Mouse (Mus musculus): ENCODE results near the gene Sgca.

Sgca gene

GRCm38 (mm10) chr11:95001584-95002347 lies 25.6 kb upstream of the Sgca start:
- no peak for DNase-seq (ENCODE audit: low spot score)

- no peak for DNase-seq (ENCODE audit: low spot score)
Measured at GRCm38 (mm10) chr11:95001058-95001457, 24.9 kb upstream of the Sgca start.

- DNase-seq (ENCODE audit: low spot score): no peak
Measured at GRCm38 (mm10) chr11:95000548-95000947, 24.4 kb upstream of the Sgca start.

- DNase-seq (ENCODE audit: low spot score): no peak
Measured at GRCm38 (mm10) chr11:95000128-95000527, 24.0 kb upstream of the Sgca start.

- DNase-seq (ENCODE audit: low spot score): no peak
Measured at GRCm38 (mm10) chr11:94998041-94998531, 22.0 kb upstream of the Sgca start.

- DNase-seq (ENCODE audit: low spot score): no peak
Measured at GRCm38 (mm10) chr11:94997596-94997995, 21.5 kb upstream of the Sgca start.

GRCm38 (mm10) chr11:94996984-94997383 lies 20.9 kb upstream of the Sgca start:
- no peak for DNase-seq (ENCODE audit: low spot score)

- DNase-seq (ENCODE audit: low spot score): no peak
Measured at GRCm38 (mm10) chr11:94996101-94996500, 20.0 kb upstream of the Sgca start.

- no peak for DNase-seq (ENCODE audit: low spot score)
Measured at GRCm38 (mm10) chr11:94994947-94995772, 19.0 kb upstream of the Sgca start.

GRCm38 (mm10) chr11:94994208-94994814 lies 18.2 kb upstream of the Sgca start:
- no peak for DNase-seq (ENCODE audit: low spot score)

GRCm38 (mm10) chr11:94992754-94993606 lies 16.9 kb upstream of the Sgca start:
- DNase-seq (ENCODE audit: low spot score): no peak

GRCm38 (mm10) chr11:94992480-94992753 lies 16.3 kb upstream of the Sgca start:
- DNase-seq (ENCODE audit: low spot score): no peak

- no peak for DNase-seq (ENCODE audit: low spot score)
Measured at GRCm38 (mm10) chr11:94991641-94992479, 15.7 kb upstream of the Sgca start.

- no peak for DNase-seq (ENCODE audit: low spot score)
Measured at GRCm38 (mm10) chr11:94990749-94991577, 14.8 kb upstream of the Sgca start, which contains the start of gene Ppp1r9b. TSS of gene Ppp1r9b (plus strand) at chr11:94991035.

- no peak for DNase-seq (ENCODE audit: low spot score)
Measured at GRCm38 (mm10) chr11:94990102-94990748, 14.1 kb upstream of the Sgca start.

GRCm38 (mm10) chr11:94989562-94990017 lies 13.5 kb upstream of the Sgca start:
- no peak for DNase-seq (ENCODE audit: low spot score)

GRCm38 (mm10) chr11:94988780-94989561 lies 12.8 kb upstream of the Sgca start:
- DNase-seq (ENCODE audit: low spot score): no peak

GRCm38 (mm10) chr11:94987851-94988250 lies 11.7 kb upstream of the Sgca start:
- no peak for DNase-seq (ENCODE audit: low spot score)

- DNase-seq (ENCODE audit: low spot score): no peak
Measured at GRCm38 (mm10) chr11:94987341-94987740, 11.2 kb upstream of the Sgca start.
